Mouse (Mus musculus) c-Kit-positive CD71-positive TER-119-positive erythroid progenitor cells, embryonic 14.5 days (primary cell): Measurements from ENCODE around the gene Sdk1.
"Not testable (repeated sequence)": the region's sequence is repeated elsewhere in the genome, so short reads cannot be mapped to it uniquely, and the experiment has no call there.

Experiments
- DNase-seq: peaks from one replicate; pipeline ENCODE4 v3.0.0-alpha.2; 2013; ENCODE audit warnings: low spot score

Gene Sdk1

GRCm38 (mm10) chr5:141636406-141636805 lies 395.1 kb downstream of the Sdk1 start:
- no peak for DNase-seq

- DNase-seq = not testable (repeated sequence)
Observed at GRCm38 (mm10) chr5:141637054-141637453, 395.8 kb downstream of the Sdk1 start.

DNA sequence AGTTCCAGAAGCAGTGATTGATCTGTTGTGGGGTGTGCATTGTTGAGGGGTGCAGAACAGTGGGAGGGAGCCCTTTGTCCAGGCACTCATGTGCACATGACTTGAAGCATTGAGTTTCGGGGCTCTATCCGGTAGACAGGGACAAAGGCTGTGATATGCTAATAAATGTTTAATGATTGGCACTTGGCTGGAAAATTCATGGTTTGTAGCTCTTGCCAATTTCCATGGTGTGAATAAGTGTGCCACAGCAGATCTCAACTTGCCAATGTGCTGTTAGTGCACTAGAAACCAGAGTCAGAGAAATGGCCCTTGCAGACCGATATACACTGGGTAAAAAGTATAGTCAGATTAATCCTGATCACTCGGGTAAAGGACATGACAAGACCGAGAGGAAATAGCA lies 404.4 kb downstream of the Sdk1 start:
- no peak for DNase-seq

- DNase-seq = no peak
Observed at GRCm38 (mm10) chr5:141646621-141647020, 405.3 kb downstream of the Sdk1 start.

GRCm38 (mm10) chr5:141649831-141650375 lies 408.6 kb downstream of the Sdk1 start:
- no peak for DNase-seq

GRCm38 (mm10) chr5:141651690-141652377 lies 410.5 kb downstream of the Sdk1 start:
- no peak for DNase-seq

DNA sequence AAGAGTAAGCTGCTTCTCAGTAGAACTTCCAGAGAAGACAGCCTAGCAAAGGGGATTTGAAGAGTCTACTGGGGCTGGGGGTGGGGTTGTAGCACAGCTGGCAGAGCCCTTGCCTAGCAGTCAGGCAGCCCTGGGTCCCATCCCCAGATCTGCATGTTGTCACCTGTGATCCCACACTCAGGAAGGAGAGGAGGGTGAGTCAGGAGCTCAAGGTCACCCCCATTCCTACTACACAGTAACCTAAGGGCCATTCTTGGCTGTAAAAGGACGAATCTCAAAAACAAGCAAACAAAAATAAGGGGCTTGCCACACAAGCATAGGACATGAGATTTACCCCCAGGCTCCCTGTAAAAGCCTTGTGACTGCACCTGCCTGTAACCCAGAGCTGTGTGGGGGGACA lies 435.1 kb downstream of the Sdk1 start:
- DNase-seq = no peak

DNA sequence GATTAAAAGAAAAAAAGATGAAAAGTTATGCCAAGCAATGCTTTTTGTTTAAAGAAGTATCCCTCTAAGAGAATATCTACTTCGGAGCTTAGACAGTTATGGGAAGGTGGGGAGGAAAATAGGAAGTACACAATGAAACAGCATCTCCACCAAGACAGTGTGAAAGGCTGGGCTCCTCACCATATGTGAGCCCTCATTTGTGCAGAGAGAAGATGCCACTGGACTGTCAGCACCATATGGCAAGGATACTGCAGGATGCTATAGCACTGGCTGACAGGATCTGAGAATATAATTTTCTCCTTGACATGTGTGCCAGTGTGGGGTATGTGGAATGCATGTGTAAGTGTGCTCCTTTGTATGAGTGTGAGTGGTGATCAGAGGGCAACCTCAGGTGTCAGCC lies 435.7 kb downstream of the Sdk1 start:
- DNase-seq = no peak

- DNase-seq = no peak
Observed at GRCm38 (mm10) chr5:141677841-141678240, 436.6 kb downstream of the Sdk1 start.

- DNase-seq = no peak
Observed at GRCm38 (mm10) chr5:141686876-141687420, 445.7 kb downstream of the Sdk1 start.

- DNase-seq = no peak
Observed at GRCm38 (mm10) chr5:141689442-141690105, 448.3 kb downstream of the Sdk1 start.

DNA sequence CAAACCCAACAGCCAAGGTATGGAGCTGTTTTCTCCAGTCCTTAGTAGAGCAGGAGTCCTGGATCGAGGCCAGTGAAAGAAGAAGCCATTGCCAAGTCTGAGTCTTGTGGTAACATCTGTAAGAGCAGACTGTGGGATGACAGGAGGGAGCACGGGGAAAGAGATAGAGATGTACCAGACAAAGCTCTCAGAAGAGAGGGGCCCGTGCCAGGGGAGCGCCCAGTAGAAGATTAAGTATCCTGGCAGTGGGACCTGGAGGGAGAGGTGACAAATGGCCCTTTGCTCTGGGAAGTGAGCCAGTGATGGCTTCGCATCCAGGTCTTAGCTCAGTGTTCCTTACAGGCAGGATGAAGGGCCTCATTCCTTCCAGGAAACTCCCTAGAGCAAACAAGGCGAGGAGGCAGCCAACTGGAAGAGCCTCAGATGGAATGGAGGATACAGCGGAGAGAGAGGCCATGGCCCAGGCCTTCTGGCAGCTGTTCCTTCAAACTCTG lies 450.2 kb downstream of the Sdk1 start:
- DNase-seq = no peak

DNA sequence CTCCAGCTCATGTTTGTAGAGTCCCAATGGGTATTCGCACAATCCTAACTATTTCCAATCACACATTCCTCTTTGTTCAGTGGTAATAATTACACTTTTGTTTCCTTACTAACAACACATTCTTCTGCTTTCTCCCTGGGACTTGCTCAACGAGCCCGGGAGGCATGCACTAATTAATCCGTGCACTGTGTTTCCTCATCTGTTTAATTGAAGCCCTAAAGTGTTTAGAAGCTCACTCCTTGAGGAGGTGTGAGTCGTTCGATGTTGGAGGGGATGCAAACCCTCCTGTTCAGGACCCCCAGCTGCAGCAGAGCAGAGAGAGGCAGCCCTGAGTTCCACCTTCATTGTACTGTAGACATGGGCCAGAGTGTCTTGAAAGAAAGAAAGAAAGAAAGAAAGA lies 452.4 kb downstream of the Sdk1 start:
- DNase-seq = no peak

GRCm38 (mm10) chr5:141694901-141695300 lies 453.6 kb downstream of the Sdk1 start:
- DNase-seq = no peak

- no peak for DNase-seq
Observed at GRCm38 (mm10) chr5:141698406-141698805, 457.1 kb downstream of the Sdk1 start.

DNA sequence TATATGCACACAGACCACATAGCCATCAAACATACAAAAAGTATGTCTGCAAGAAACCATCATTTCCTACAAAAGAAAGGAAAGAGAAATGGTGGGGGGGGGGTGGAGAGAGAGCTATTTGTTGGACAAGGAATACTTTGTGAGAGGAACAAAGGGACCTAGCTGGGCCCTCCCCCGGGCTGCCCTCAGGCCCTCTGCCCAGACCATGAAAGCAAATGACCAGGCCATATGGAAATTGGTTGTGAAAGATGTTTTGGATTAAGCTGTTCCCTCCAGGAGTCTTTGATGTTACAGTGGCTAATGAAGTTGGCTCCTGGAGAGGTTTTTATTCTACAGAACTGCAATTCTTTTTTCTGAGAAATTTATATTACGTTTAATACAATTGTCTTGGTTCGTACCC lies 479.5 kb downstream of the Sdk1 start:
- no peak for DNase-seq

- DNase-seq = no peak
Observed at GRCm38 (mm10) chr5:141727968-141728367, 486.7 kb downstream of the Sdk1 start.

GRCm38 (mm10) chr5:141730006-141730405 lies 488.7 kb downstream of the Sdk1 start:
- DNase-seq = no peak

GRCm38 (mm10) chr5:141738725-141739124 lies 497.4 kb downstream of the Sdk1 start:
- DNase-seq = no peak

DNA sequence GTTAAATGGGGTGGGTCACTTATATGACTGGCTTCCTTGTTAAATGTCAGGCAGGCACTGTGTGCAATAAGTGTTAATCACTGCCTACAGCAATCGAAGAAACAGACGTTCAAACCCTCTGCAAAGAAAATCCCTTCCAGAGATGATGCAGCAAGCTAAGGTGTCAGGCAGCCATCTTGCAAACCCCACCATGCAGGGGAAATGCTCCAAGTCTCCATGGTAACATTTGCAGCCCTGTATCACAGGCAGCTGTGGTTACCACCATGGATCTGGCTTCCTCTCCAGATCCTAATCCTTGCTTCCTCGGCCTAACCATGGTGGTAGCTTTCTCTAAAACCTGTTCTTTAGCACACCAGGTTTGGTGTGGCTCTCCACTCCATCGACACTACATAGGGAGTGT lies 507.5 kb downstream of the Sdk1 start:
- no peak for DNase-seq

DNA sequence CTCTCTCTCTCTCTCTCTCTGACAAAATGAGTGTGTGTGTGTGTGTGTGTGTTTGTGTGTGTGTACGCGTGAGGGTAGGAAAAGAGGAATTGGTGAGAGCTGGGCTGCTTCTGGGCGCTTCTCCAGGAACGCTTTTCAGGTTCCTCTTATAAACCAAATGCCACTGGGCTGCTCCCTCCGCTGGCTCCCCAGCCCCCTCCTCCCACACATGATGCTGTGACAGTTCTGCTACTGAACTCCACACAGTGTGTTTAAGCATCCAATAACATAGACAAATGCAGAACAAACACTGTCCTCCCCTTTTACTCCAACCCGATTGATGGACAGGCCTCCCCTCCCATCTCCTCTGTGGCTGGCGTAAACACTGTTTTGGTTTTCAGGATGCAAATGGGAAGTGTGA lies 513.0 kb downstream of the Sdk1 start:
- no peak for DNase-seq

GRCm38 (mm10) chr5:141758885-141759284 lies 517.6 kb downstream of the Sdk1 start:
- DNase-seq = no peak

DNA sequence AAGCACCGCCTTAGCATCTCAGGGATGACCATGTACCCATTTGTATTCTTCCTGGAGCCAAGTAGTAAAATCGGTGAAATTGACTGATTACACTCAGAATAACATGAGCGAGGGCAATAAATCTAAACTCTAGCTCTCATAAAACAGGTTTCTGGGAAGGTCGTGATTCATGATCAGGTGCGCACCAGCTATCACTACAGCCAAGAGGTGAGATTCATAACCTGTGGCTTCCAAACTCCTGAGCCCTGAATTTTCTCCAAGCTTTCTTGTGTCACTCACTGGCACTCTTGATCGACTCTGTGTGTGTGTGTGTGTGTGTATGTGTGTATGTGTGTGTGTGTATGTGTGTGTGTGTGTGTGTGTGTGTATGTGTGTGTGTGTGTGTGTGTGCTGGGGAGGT lies 522.8 kb downstream of the Sdk1 start:
- DNase-seq = no peak
